Mouse (Mus musculus) heart, embryonic 12.5 days (tissue): ENCODE results near the gene Sprr3. TPM values are rescaled to one million over a fixed set of nuclear protein-coding genes. Genes with fewer than 3 reads are reported as not detected.
"Not testable (repeated sequence)": the region's sequence is repeated elsewhere in the genome, so short reads cannot be mapped to it uniquely, and the experiment has no call there.

Source experiments
- ATAC-seq: fragments of 200-750 bp; cut with Nextera tagmentation; 2 replicates; pipeline ENCODE4 v1.8.0; 2017; ENCODE audit warnings: moderate TSS enrichment, moderate library complexity; ENCODE audit not compliant: insufficient number of reproducible peaks, low FRiP score
- H3K27ac ChIP-seq: fragments of 300-500 bp; sonication (generic); 2 replicates; pipeline ENCODE4 v1.5.1; 2016; ENCODE audit warnings: mild to moderate bottlenecking, moderate library complexity; ENCODE audit not compliant: poor library complexity, severe bottlenecking
- H3K27me3 ChIP-seq: fragments of 300-500 bp; sonication (generic); replicated peaks from 2 replicates; pipeline ENCODE4 v1.6.1; 2016; ENCODE audit warnings: mild to moderate bottlenecking, moderate library complexity
- H3K36me3 ChIP-seq: fragments of 300-500 bp; sonication (generic); 2 replicates; pipeline ENCODE4 v1.6.1; 2016; ENCODE audit warnings: mild to moderate bottlenecking, moderate library complexity
- H3K4me1 ChIP-seq: fragments of 300-500 bp; sonication (generic); replicated peaks from 2 replicates; pipeline ENCODE4 v1.6.1; 2016; ENCODE audit warnings: mild to moderate bottlenecking
- H3K4me2 ChIP-seq: fragments of 300-500 bp; sonication (generic); 2 replicates; pipeline ENCODE4 v1.6.1; 2016; ENCODE audit warnings: mild to moderate bottlenecking, moderate library complexity
- H3K4me3 ChIP-seq: fragments of 300-500 bp; sonication (generic); 2 replicates; pipeline ENCODE4 v1.5.1; 2016; ENCODE audit warnings: mild to moderate bottlenecking
- H3K9ac ChIP-seq: fragments of 300-500 bp; sonication (generic); 2 replicates; pipeline ENCODE4 v1.6.1; 2016; ENCODE audit warnings: mild to moderate bottlenecking, moderate library complexity
- H3K9me3 ChIP-seq: fragments of 300-500 bp; sonication (generic); replicated peaks from 2 replicates; pipeline ENCODE4 v1.6.1; 2016; ENCODE audit warnings: mild to moderate bottlenecking, moderate library complexity
- WGBS: fragments of 180-500 bp; shearing (Covaris S2); methylation state at CpG from one replicate; pipeline ENCODE4 v1.1.7; 2016; 5-methylcytosine and 5-hydroxymethylcytosine counted together
- polyA plus RNA-seq: library from polyadenylated mRNA; unstranded; fragments of >200 nt; fragmentation: Nextera tagmentation; extraction: Ambion mirVana; gene quantifications from 2 replicates; pipeline ENCODE4 v1.2.1, GENCODE M21; 2016

Gene Sprr3
- not detected in 2 replicates for polyA plus RNA-seq

DNA sequence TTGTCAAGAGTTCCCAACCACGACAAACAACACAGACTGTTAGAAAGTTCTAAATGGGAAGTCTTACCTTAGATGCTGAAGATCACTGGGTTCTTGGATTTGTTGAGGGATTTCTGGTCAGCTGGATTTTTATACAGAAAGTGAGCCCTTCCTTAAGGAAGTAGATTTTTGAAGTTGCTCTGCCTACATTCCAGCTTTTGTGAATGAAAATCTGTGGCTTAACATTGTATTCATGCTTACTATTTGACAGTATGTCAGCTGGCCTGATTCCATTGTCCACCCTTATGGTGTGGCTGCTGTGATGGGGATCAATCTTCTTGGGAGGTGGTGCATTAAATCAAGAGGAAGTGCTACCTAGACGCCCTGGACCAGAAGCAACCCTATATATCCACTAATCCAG lies at the start of gene Sprr3:
TSS of gene Sprr3 (minus strand) at position 101 of the 400 bp plus-strand sequence.
- no peaks in the 10 kb centered on the region for H3K9me3 ChIP-seq
- no peak within 1 kb of the TSS for H3K4me2 ChIP-seq
- no peaks in the 10 kb centered on the region for H3K4me1 ChIP-seq
- WGBS: 57% methylated on average over 2 of the region's 2 CpGs
- H3K27ac ChIP-seq: no peak within 1 kb of the TSS
- H3K27me3 ChIP-seq: no peaks in the 10 kb centered on the region
- no peak for ATAC-seq
- H3K9ac ChIP-seq: no peak within 1 kb of the TSS
- no peaks in the 10 kb centered on the region for H3K36me3 ChIP-seq
- H3K4me3 ChIP-seq: no peak within 1 kb of the TSS

DNA sequence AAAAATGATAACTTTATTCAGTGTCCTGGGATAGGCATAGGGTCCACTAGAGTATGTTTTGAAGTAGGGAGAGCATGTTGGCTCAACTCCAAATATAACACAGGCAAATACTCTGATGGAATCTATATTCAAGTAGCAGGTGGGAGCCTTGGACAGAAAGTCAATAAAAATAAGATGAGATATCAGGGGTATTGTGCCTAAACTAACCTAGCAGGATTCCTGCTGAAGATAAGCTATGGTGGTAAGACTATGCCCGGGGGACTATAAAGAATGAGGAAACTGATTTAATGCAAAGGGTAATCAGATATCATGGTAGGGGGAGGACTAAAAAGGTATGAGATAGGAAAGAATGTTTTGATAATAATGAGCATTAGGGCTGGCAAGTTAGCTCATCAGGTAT lies 49.7 kb upstream of the Sprr3 start:
- no peak overlapping the region for H3K27ac ChIP-seq
- WGBS: 84% methylated on average over 1 of the region's 1 CpGs
- ATAC-seq: no peak

DNA sequence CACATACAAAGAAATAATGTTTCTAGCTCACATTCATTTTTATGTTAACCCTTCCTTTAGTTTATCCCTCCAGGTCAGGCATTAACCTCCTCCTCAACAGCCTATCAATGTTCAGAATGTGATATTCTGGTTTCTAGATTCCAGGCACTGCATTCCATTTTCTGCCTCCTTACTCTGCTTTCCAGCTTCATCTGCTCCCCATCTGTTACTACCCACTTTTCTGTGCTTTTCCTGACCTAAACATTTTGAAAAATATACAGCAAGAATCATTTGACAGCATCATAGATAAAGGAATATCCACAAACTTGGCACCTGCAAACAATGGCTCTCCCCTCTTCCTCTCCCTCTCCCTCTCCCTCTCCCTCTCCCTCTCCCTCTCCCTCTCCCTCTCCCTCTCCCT lies 45.0 kb upstream of the Sprr3 start:
- H3K4me2 ChIP-seq: no peak overlapping the region
- no peaks in the 10 kb centered on the region for H3K9me3 ChIP-seq
- no peak overlapping the region for H3K9ac ChIP-seq
- H3K27ac ChIP-seq: no peak overlapping the region
- no peaks in the 10 kb centered on the region for H3K27me3 ChIP-seq
- H3K4me1 ChIP-seq: no peaks in the 10 kb centered on the region
- no peak overlapping the region for H3K4me3 ChIP-seq
- ATAC-seq: no peak
- no peaks in the 10 kb centered on the region for H3K36me3 ChIP-seq

More for the DNA sequence above, 49.7 kb upstream of the Sprr3 start:
- Histone ChIP-seq H3K9ac (no peak overlapping the region), H3K36me3 (no peaks in the 10 kb centered on the region), H3K9me3 (no peaks in the 10 kb centered on the region), H3K4me3 (no peak overlapping the region), H3K4me1 (no peaks in the 10 kb centered on the region), H3K27me3 (no peaks in the 10 kb centered on the region), H3K4me2 (no peak overlapping the region)

DNA sequence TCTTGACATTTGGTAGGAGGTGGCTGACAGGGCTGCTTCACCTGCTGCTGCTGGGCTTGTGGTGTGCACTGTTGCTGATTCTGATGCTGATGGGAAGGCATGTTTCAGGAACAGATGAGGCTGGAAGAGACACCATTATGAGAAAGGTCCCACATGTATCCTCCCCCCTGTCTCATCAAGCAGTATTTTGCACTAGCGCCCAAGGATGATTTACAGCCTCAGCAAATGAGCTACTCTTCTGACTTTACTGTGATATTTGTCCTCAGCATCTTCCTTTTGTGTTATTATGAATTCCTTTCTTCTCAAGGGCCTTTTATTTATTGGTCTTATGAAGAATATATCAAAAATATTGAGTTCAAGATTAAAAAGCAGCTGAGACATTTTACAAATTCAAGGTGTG lies 41.9 kb upstream of the Sprr3 start, which contains the start of gene Sprr4:
TSS of gene Sprr4 (minus strand) at position 101 of the 400 bp plus-strand sequence.
- H3K36me3 ChIP-seq: no peaks in the 10 kb centered on the region
- no peaks in the 10 kb centered on the region for H3K9me3 ChIP-seq
- H3K27ac ChIP-seq: no peak within 1 kb of the TSS
- H3K27me3 ChIP-seq: no peaks in the 10 kb centered on the region
- ATAC-seq: no peak
- no peak within 1 kb of the TSS for H3K4me2 ChIP-seq
- no peak within 1 kb of the TSS for H3K9ac ChIP-seq
- H3K4me3 ChIP-seq: no peak within 1 kb of the TSS
- 67% methylated on average over 1 of the region's 1 CpGs for WGBS
- no peaks in the 10 kb centered on the region for H3K4me1 ChIP-seq

DNA sequence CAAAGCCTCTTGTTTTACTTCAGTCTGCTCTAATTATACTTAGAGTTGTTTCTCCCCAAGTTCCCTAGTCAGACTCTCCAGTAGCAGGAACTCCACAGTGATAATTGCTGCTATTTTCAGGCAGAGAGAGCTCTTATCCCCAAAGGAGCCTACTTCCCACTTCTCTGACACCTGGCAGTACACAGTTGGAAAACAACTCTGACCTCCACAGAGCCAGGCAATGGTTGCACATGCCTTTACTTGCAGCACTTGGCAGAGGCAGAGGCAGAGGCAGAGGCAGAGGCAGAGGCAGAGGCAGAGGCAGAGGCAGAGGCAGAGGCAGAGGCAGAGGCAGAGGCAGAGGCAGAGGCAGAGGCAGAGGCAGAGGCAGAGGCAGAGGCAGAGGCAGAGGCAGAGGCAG lies 31.7 kb upstream of the Sprr3 start:
- not testable (repeated sequence) for H3K4me1 ChIP-seq, H3K27ac ChIP-seq, H3K27me3 ChIP-seq, H3K4me3 ChIP-seq, H3K9ac ChIP-seq, ATAC-seq, H3K4me2 ChIP-seq, H3K9me3 ChIP-seq, H3K36me3 ChIP-seq

DNA sequence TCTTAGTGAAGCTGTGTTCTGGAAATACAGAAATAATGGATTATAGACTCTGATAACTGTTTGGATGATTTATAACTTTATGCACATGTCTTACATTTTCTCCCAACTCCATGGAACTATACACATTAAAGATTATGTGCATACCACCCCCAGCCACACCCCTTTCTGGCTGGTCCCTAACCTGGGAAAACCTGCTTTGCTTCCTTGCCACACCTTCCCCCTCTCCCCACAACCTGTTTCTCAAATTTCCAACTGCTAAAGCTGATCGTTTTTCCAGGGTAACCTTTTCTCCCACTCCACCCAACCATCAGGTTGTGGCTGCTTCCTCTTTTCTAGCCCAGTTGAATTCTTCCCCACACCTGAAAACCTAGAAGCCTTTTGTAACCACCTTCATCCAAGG lies 27.8 kb upstream of the Sprr3 start:
- ATAC-seq: no peak
- no peaks in the 10 kb centered on the region for H3K4me1 ChIP-seq
- 41% methylated on average over 1 of the region's 1 CpGs for WGBS

DNA sequence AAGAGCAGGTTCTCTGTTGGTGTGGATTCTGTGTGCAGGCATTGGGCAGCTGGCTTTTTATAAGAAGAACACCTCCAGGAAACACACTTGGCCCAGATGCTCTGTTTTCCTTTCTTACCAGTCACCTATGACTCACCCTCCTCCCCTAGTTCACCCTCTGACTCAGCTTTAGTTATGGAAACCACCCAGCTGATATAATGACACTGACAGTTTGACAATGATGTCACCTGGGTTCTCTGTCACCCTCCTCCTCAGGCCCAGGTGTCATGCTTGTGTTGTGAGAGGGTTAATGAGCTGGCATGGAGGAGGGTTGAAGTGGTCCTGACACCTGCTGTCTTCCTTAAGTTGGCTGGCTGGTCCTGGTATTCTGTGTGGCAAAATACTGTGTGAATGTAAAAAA lies 27.3 kb upstream of the Sprr3 start, which contains the start of gene Sprr1a:
TSS of gene Sprr1a (minus strand) at position 33 of the 400 bp plus-strand sequence.
- Histone ChIP-seq H3K9ac (no peak within 1 kb of the TSS), H3K36me3 (no peaks in the 10 kb centered on the region), H3K9me3 (no peaks in the 10 kb centered on the region), H3K4me1 (no peaks in the 10 kb centered on the region), H3K27ac (no peak within 1 kb of the TSS), H3K4me3 (no peak within 1 kb of the TSS), H3K4me2 (no peak within 1 kb of the TSS), H3K27me3 (no peaks in the 10 kb centered on the region)
- ATAC-seq: no peak

More for the DNA sequence above, 27.8 kb upstream of the Sprr3 start:
- H3K27ac ChIP-seq: no peak overlapping the region
- no peak overlapping the region for H3K4me3 ChIP-seq
- no peak overlapping the region for H3K4me2 ChIP-seq
- no peaks in the 10 kb centered on the region for H3K36me3 ChIP-seq
- no peaks in the 10 kb centered on the region for H3K9me3 ChIP-seq
- H3K9ac ChIP-seq: no peak overlapping the region
- H3K27me3 ChIP-seq: no peaks in the 10 kb centered on the region

DNA sequence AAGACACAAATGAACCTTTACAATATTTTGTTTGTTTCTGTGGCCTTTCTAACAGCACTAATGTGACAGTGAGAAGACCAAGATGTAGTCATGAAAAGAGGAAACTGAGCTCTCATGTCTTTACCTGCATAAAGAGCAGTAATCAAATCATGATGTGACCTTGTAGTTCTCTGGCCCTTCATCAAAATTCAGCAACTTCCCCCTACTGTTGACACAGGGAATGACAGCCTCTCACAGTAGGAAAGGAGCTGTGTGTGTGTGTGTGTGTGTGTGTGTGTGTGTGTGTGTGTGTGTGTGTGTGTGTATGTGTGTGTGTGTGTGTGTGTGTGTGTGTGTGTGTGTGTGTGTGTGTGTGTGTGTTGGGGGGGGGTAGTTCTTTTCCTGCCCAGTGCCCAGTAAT lies 22.7 kb upstream of the Sprr3 start:
- H3K27me3 ChIP-seq, H3K4me2 ChIP-seq, H3K4me3 ChIP-seq, H3K9me3 ChIP-seq, H3K27ac ChIP-seq, H3K9ac ChIP-seq, H3K4me1 ChIP-seq, H3K36me3 ChIP-seq, ATAC-seq: not testable (repeated sequence)

DNA sequence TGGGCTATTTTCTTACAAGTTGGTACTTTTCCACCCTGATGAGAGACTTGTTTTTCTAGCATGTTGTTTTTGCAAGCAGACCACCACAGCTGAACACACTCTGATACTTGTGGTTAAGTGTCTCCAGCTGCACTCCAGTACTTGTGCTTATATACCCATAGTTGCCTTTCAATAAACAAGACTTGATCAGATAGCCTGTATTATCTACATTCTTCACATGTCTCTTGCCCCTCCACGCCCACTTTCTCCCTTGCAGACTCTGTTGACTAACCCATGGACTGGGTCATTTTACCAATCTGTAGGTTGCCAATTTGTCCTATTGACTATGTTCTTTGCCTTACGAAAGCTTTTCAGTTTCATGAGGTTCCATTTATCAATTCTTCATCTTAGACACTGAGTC lies 11.6 kb upstream of the Sprr3 start:
- no peaks in the 10 kb centered on the region for H3K9me3 ChIP-seq
- no peaks in the 10 kb centered on the region for H3K27me3 ChIP-seq
- H3K27ac ChIP-seq: no peak overlapping the region
- H3K36me3 ChIP-seq: no peaks in the 10 kb centered on the region
- H3K4me3 ChIP-seq: no peak overlapping the region
- no peak for ATAC-seq
- H3K4me1 ChIP-seq: no peaks in the 10 kb centered on the region
- no peak overlapping the region for H3K4me2 ChIP-seq
- WGBS: 71% methylated on average over 2 of the region's 2 CpGs
- no peak overlapping the region for H3K9ac ChIP-seq

DNA sequence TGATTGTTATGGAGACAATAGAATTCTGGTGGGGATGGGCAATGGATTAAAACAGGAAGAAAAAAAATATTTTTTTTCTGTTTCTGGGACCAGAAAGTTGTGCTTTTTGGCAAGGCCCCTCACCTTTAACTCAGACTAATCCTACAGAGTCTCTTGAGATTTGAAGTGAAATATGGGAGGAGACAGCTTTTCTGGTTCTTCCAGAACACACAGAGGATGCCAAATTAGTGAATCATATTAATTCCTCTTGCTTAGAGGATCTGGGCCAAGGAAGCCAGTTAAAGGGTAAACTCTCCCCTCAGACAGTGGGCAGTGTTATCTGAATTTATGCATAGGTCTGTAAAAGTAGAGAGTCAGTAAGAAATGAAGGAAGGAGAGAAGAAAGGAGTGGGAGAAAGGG lies 8.9 kb upstream of the Sprr3 start:
- ATAC-seq: no peak
- Histone ChIP-seq H3K36me3 (no peaks in the 10 kb centered on the region), H3K4me2 (no peak overlapping the region), H3K4me1 (no peaks in the 10 kb centered on the region), H3K9ac (no peak overlapping the region), H3K9me3 (no peaks in the 10 kb centered on the region), H3K4me3 (no peak overlapping the region), H3K27me3 (no peaks in the 10 kb centered on the region), H3K27ac (no peak overlapping the region)

DNA sequence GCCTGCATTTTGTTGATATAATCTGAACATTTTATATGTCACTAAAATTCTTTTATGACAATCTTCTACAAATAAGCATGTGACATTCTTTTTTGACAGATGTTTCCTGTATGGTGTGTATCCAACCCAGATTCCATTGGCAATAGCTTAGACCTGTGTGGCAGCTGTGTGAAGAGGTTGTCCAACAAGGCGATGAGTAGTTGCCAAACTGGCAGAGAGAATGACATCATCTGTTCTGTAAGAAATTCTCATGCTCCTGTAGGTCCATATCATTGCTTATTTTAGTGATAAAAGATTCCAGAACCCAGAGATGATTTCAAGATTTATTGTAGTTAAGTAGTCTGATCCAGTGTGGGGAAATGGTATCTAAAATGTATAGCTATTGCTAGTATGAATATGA lies 8.1 kb upstream of the Sprr3 start:
- Histone ChIP-seq H3K27ac (no peak overlapping the region), H3K4me3 (no peak overlapping the region), H3K27me3 (no peaks in the 10 kb centered on the region), H3K4me2 (no peak overlapping the region), H3K9ac (no peak overlapping the region), H3K9me3 (no peaks in the 10 kb centered on the region), H3K36me3 (no peaks in the 10 kb centered on the region), H3K4me1 (no peaks in the 10 kb centered on the region)
- no peak for ATAC-seq
- WGBS: 68% methylated on average over 1 of the region's 1 CpGs

DNA sequence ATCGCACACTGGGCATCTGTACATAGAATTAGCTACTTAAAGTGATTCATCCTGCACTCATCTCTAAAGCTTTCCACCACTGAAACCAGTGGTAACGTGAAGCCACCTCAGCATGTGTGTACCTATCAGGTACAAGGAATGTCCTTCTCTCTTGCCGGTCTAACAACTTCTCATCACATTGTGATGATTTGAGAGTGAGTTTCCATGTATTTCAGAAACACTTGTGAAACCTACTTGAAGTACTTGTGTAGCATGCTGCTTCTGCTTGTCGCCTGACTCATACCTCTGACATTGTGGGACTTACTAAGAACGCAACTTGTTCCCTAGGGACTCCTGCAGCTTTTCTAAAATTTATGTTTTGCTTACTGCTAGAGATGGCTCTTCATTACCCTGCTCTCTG lies 3.4 kb downstream of the Sprr3 start:
- Histone ChIP-seq H3K4me1 (no peaks in the 10 kb centered on the region), H3K4me3 (no peak overlapping the region), H3K9me3 (no peaks in the 10 kb centered on the region), H3K27me3 (no peaks in the 10 kb centered on the region), H3K4me2 (no peak overlapping the region), H3K9ac (no peak overlapping the region), H3K36me3 (no peaks in the 10 kb centered on the region), H3K27ac (no peak overlapping the region)
- no peak for ATAC-seq
- WGBS: 68% methylated on average over 5 of the region's 5 CpGs
